Mouse (Mus musculus) embryo, embryonic 11.5 days (tissue): ENCODE data around the gene Rps11.
A peak's percentile ranks its signal among the peaks of the same experiment; 100 is the strongest.
"Not testable (repeated sequence)": the region's sequence is repeated elsewhere in the genome, so short reads cannot be mapped to it uniquely, and the experiment has no call there.

Source experiments
- DNase-seq: peaks from one replicate; pipeline ENCODE4 v3.0.0-alpha.2; 2012; ENCODE audit warnings: low read depth, low spot score

Gene Rps11

DNA sequence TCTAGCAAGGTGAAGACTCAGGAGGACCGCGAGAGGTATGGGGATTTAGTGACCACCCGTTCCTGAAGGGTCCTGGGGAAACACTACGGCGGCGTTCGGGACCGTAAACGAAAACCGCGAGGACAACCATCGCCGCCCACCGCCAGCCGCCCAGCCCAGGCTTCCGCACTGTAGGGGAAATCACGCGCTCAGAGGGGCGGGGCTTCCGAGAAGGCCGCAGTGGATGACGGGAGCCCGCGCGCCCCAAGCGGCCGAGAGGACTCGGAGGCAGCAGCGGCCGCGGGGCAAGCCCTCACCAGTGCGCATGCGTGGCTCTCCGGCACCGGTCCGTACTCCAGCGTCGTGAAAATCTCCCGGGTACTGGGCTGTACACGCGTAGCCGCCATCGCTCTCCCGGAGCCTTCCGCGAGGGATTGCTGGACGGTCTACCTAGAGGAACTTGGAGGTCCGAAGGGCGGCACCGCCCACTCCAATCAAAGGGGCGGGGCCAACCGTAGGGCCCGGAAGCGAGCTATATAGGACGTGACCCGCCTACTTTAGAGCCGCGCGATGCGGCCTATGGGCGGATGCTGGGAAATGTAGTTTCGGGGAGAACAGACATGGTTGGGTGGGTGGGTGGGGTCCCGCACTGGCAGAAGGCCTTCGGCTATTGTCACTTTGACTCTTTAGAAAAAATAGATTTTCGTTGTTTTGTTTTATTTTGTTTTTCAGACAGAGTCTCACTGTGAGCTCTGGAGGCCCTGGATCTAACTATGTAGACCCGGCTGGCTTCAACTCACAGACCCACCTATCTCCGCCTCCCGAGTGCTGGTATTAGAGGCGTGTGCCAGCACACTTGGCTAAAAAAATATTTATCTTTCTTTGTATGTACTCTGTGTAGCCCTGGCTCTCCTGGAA lies 30.1 kb upstream of the Rps11 start, which contains the start of the genes Pih1d1 and Aldh16a1:
Pih1d1 (plus strand) TSS at position 208 of the 897 bp plus-strand sequence.
Aldh16a1 (minus strand) TSS at position 489 of the 897 bp plus-strand sequence.
- peak; percentile 91 for DNase-seq

GRCm38 (mm10) chr7:45153586-45153985 lies 29.3 kb upstream of the Rps11 start:
- DNase-seq, result no peak

GRCm38 (mm10) chr7:45153052-45153451 lies 28.8 kb upstream of the Rps11 start:
- not testable (repeated sequence) for DNase-seq

DNA sequence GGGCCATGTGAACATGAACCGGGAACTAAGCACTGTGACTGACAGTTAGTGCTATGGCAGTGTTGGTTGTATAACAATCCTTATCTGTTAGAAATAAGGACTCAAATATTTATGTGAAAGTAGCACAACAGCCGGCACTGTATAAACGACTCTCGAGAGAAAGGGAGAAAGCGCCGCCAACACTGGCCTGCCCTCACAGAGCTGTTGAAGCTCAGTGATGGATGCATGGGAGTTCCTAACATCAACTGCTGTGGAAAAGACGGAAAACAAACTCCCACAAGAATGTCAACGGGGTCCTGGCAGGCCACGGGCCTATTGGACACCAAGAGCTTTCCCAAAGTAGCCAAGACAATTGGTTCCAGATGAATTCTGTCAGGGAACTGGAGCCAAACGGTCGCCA lies 27.1 kb upstream of the Rps11 start:
- DNase-seq, result no peak

- no peak for DNase-seq
Measured at GRCm38 (mm10) chr7:45150321-45150720, 26.1 kb upstream of the Rps11 start.

- no peak for DNase-seq
Measured at GRCm38 (mm10) chr7:45149545-45149944, 25.3 kb upstream of the Rps11 start.

- DNase-seq, result no peak
Measured at GRCm38 (mm10) chr7:45148534-45149098, 24.4 kb upstream of the Rps11 start.

- no peak for DNase-seq
Measured at GRCm38 (mm10) chr7:45147899-45148298, 23.7 kb upstream of the Rps11 start.

- DNase-seq, result no peak
Measured at GRCm38 (mm10) chr7:45147267-45147666, 23.0 kb upstream of the Rps11 start.

DNA sequence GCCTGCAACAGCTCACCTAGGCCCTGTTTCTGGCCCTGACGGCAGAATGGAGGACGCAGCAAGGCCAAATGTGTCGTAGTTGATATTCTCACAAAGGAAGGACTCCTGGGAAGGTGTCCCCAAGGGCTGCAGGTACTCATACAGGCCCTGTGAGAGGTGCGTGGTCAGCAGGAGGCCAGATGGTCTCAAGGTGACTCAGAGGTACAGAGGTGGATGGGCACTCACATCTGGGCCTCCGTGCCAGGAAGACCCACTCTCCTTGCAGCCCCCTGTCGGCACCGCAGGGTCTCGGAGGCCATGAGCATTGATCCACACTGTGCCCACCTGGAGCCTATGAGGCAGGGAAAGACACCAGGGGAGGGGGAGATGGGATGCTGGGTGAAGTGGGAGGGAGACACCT lies 21.2 kb upstream of the Rps11 start:
- DNase-seq, result no peak

DNA sequence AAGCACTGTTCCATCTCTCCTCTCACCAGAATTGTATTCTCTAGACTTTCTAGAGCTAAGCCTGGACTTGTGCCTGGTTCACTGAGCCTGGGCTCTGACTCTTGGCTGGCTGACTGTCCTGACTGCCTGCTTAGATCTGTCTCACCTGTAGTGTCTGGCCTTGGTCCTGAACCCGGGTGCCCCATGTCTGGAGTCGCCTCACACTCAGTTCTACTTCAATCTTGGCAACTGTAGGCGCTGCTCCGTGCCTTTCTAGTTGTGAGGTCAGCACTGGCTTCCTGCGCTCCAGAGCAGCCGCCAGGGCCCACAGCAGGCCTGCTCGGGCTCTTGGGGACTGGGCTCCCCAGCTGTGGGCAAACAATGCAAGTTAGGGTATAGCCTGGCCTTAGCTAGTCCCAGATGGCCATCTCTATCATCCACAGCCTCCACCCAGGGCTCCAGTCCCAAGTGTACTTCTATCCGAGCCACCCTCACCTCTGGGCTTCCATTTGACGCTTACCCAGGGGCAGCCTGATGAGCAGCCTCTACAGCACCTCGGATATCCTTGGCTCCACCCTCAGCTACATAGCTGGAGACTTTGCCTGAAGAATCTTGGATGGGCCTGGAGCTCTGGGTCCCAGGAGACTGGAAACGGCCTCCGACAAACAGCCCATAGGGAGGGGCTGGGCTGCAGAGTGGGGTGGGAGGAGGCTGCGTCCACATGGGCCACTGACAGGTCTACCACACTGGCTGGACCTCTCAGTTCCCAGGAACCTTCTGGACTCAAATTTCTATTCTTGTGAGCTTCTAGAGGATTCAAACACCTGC lies 20.3 kb upstream of the Rps11 start:
- DNase-seq, result no peak

DNA sequence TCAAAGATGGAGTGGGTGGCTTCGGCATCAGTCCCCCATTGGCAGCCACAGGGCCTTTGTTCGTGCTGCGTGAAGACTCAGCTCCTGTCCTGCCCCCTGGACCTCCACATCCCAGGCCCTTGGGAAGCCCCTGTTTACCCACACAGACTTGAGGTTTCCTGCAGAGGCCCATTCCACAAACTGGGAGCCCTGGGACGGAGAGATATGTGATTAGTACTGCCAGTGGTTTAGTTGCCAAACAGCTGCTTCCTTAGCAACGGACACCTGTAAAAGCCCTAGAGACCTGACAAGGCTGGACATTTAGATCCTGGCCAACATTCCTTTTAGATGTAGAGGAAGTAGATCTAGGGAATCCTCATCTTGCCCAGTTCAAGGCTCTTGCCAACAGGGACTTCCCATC lies 17.7 kb upstream of the Rps11 start:
- DNase-seq, result no peak

DNA sequence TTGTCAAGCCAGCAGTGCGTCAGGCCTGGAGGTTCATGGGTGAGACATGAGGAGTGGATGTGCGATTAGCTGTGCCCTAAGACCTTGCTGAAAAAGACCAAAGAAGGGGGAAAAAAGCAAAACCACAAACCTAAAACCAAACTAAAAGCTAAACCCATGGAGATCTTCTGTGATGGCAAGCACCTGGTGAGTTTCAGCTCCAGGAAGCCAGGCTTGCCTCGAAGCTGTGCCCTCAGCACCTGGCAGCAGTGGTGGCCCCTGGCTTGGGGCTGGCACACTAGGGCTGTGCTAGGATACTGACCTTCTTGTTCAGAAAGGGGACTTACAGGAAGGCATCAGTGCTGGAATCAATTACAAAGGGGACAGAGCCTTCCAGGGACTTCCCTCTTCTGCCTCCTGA lies 17.1 kb upstream of the Rps11 start:
- no peak for DNase-seq

DNA sequence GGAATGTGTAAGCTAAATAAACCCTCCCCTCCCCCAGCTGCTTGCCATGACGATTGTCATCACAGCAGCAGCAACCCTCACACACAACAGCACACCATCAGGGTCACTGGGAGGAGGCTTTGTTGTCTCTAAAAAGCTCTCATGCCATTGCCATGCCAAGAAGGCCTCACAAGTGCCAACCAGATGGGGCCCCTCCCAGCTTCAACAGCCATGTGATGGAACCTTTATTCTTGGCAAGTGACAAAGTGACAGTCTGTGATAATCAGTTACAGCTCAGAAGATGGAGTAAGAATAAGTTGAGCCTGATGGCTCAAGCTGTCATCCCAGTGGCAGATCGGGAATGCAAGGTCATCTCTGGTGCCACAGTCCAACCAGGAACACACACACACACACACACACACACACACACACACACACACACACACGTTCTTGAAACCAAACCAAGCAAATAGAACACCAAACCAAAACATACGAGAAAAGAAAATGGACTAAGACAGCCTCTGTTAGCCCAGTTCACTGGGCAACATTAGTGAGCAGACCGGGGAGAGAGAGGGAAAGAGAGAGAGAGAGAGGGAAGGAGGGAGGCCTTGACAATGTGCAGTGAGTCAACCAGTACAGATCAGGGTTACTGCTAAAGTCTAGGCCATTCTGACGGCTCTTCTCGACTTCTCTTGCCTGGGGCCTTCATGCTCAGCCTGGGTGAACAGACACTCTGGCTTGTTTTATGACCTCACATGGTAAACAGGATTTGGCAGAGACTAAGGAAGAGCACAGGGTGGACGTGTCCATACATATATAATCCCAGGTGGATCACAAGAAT lies 15.9 kb upstream of the Rps11 start:
- no peak for DNase-seq

DNA sequence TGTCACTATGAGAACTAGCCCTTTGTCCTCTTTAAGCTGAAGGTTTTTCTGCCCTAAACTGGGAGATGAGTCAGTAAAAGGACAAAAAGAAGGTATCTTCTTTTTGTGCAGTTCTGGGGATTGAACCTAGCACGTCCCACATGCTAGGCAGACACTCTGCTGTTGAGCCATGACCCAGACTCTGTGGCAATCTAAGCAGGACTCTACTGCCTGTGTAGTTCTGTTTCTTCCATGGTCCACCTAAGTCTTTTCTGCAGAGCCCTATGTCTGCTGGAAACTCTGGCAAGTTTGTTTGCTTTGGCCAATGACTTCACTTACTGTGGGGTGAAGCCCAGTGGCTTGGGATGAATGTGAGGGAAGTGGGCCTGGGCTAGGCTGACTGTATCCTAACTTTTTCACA lies 14.2 kb upstream of the Rps11 start:
- DNase-seq, result no peak

DNA sequence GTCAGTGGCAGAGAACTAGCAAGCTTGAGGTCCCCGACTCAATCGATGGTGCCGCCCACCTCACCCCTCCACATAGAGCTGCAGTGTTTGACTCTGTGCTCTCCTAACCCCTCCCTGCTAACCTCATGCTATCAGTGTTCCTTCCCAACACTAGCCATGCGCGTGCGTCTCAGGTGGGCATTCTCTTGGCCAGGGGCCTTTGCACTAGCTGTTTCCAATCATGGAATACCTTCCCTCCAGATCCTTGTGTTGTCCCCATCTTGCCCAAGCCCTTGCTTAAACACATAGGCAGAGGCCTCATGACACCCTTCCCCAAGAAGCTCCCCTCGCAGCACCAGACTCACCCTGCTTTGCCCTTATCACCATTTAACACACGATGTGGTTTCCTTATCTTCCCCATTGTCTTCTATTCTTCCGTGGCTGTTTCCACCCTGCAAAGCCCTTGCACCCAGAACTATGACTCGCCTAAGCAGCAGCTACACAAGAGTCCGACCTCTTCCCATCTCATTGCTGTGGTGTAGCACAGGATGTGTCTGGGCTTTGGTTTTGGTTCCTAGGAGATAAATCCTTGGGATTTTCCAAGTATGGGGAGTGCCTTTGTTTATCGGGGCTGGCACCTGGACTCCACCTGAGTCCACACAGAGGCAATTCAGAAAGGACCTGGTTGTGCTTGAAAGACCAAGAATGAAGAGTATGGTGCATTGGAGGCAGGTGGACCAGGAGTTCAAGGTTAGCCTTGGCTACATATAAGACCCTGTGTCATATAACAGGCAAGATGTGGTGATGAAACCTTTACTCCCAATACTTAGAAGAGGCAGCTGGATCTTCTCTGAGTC lies 13.2 kb upstream of the Rps11 start:
- no peak for DNase-seq

DNA sequence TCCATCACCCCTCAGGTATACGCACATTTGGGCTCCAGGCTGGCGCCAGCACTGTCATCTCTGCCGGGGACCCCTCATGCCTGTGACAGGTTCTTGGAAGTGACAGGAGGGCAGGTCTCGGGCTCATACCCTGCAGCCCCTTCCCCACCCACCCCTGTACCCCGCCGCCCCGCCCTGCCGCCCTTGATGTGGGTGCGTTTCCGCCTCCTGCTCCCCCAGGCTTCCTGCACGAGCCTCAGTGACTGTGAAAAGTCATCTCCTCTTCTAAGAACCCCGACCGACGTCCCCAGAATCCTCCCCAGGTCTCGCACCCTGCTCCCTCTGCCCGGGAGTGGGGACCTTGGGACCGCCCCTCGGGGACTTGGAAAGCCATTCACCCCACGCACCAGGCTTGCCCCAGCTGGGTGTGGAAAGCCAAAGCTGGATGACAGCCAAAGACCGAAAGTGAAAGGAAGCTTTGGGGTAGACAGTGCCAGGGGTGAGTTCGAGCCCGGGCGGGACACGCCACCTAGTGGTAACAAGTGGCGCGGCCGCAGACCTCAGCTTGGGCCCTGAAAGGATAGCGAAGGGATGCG lies 11.8 kb upstream of the Rps11 start, which contains the start of the genes Gm45713 and Flt3l:
Gm45713 (minus strand) TSS at position 239 of the 575 bp plus-strand sequence.
Flt3l (minus strand) TSS at position 440 of the 575 bp plus-strand sequence.
- DNase-seq, result peak; percentile 73

DNA sequence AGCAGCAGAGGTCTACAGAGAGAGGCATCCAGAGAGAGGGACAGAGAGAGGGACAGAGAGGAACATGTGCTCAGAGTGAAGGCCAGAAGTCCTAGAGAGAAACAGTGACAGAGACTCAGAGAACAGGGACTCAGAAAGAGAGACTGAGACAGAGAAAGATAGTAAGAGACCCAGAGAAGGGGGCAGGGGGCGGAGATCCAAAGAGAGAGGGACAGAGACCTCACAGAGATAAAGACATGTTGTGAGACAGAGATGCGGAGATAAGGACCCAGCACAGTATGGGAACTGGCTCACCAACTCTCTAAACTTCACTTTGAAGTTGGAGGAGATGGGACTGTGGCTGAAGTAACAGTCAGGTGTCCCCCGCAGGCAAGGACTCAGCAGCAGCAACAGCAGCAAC lies 11.1 kb upstream of the Rps11 start:
- DNase-seq, result no peak

DNA sequence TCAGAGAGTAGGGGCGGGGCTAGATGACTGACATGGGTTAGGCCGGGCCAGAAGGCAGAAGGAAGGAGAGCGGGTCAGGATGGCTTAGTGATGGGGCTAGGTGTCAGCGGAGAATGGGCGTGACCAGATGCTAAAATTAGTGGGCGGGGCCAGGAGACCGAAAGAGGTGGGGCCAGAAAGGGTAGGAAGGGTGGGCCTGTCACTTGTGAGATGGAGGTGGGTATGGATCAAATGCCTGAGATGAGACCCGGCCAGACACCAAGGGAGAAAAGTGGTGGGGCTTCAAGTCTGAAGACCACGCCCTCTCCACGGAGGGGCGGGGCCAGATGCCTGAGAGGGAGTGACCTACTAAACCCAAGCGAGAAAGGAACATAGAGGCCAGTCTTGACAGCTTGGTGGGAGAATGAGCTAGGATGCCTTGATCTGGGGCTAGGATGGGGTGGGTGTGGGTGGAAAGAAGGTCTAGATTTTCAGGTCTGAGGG lies 10.3 kb upstream of the Rps11 start:
- no peak for DNase-seq
